Mouse (Mus musculus): ENCODE results near the gene Ropn1l. TPM values are rescaled to one million over a fixed set of nuclear protein-coding genes. Genes with fewer than 3 reads are reported as not detected.

Ropn1l gene
- polyA plus RNA-seq, 1 experiment from 2014 or later: 7.9 TPM

DNA sequence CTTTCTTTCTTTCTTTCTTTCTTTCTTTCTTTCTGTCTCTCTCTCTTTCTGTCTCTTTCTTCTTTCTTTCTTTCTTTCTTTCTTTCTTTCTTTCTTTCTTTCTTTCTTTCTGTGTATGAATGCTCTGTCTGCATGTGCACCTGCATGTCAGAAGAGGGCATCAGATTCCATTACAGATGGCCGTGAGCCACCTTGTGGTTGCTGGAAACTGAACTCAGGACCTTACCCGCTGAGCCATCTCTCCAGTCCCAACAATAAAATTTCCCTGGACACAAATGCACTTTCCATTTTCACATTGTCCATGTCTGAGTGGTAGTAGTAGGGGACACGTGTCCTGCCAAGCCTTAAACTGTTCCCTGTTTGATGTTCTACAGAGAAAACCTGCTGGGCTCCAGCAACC lies 26.1 kb downstream of the Ropn1l start:
- Histone ChIP-seq H3K27me3 (ENCODE audit: insufficient read depth, low read length) (no peaks in the 10 kb centered on the region), H3K4me1 (ENCODE audit: insufficient read depth) (0 out of 2 replicates have a peak, but pooled peaks cover 3% of the 10 kb centered on the region), H3K36me3 (replicated peaks; ENCODE audit: insufficient read depth, low read length) (no peaks in the 10 kb centered on the region), H3K4me3 (ENCODE audit: low read depth, low read length) (no peak overlapping the region), H3K4me2 (ENCODE audit: low read depth, low read length) (no peak overlapping the region), H3K27ac (ENCODE audit: low read depth) (no peak overlapping the region), H3K9ac (replicated peaks) (no peak overlapping the region), H3K9me3 (ENCODE audit: low read length) (no peaks in the 10 kb centered on the region)
- no peak for ATAC-seq
- DNase-seq: no peak
- WGBS (ENCODE audit: insufficient replicate concordance): 59% methylated on average over 3 of the region's 3 CpGs
- TF ChIP-seq EP300 (IDR thresholded peaks at IDR 0.05; ENCODE audit: low read depth) (no peak), CTCF (IDR thresholded peaks at IDR 0.05; ENCODE audit: low read depth) (peak; percentile 28)

DNA sequence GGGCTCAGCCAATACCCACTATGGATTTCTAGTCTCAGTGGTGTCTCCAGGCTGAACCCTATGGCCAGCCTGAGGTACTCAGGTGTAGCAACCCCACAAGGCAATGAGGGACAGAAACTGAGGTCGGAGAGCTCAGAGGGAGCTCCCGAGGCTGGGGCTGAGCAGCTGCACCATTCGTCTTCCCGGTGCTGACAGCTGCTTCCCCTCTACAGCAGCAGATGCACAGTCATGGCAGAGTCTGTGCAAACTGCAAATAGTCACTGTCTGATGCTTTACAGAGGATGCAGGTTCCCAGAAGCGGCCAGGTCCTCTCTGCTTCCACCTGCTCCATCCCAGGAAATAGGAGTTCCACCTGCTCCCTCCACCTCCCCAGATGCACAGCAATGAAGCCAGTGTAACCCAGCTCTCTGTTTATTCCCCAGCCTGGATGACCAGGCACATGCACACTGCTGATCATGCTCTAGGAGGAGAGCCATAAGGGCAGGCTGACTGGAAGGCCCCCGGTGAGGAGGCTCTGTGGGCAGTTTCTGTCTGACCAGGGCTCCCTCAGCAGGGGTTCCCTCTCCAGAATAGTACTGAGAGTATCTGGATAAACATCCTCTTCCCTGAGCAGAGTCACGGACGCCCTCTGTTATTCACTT lies 27.4 kb downstream of the Ropn1l start:
- no peaks in the 10 kb centered on the region for H3K27me3 ChIP-seq (ENCODE audit: insufficient read depth, low read length)
- DNase-seq: no peak
- no peak overlapping the region for H3K4me2 ChIP-seq (ENCODE audit: low read depth, low read length)
- H3K4me3 ChIP-seq (ENCODE audit: low read depth, low read length): no peak overlapping the region
- H3K4me1 ChIP-seq (ENCODE audit: insufficient read depth): no peaks in the 10 kb centered on the region
- no peak for TF ChIP-seq CTCF (IDR thresholded peaks at IDR 0.05; ENCODE audit: low read depth)
- TF ChIP-seq EP300 (IDR thresholded peaks at IDR 0.05; ENCODE audit: low read depth): no peak
- ATAC-seq: no peak
- WGBS (ENCODE audit: insufficient replicate concordance): 27% methylated on average over 8 of the region's 8 CpGs
- no peaks in the 10 kb centered on the region for H3K36me3 ChIP-seq (replicated peaks; ENCODE audit: insufficient read depth, low read length)
- H3K9ac ChIP-seq (replicated peaks): no peak overlapping the region
- no peak overlapping the region for H3K27ac ChIP-seq (ENCODE audit: low read depth)
- H3K9me3 ChIP-seq (ENCODE audit: low read length): no peaks in the 10 kb centered on the region

DNA sequence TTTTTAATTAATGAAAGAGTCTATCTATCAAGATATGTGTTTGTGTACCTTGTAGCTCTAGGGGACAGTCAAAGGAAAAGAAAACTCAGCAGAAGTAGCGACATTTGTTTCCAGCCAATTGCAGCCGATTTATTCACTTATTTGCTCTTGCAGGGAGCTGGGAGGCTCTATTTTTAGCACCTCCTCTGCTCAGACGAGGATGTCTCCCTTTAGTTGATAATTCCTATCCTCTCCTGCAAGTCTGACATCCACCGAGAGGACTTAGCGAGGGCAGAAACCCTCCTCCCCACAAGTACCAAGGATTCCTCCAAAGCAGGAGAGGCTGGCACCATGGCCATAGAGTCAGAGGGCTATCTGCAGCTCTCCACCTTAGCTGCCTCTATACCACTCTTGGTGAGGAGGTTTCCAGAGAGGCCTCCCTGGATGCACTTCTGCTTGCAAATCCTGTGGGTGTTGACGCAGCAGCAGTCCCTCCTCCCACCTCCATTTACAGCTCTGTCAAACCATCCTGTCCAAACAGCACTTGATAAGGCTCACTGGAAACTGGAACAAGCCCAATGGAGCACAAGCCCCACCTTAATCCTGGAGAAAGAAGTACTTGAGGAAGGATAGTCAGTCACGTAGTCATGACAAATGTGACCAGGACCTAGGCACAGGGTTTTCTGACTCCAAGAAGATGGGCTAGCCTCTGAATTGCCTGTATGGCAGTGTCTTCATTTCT lies 30.7 kb downstream of the Ropn1l start:
- DNase-seq (no peak), ATAC-seq (no peak)
- Histone ChIP-seq H3K27me3 (ENCODE audit: insufficient read depth, low read length) (no peaks in the 10 kb centered on the region), H3K9me3 (ENCODE audit: low read length) (no peaks in the 10 kb centered on the region), H3K4me2 (ENCODE audit: low read depth, low read length) (no peak overlapping the region), H3K4me3 (ENCODE audit: low read depth, low read length) (no peak overlapping the region), H3K4me1 (ENCODE audit: insufficient read depth) (peaks cover 8% of the 10 kb centered on the region; the same call in 1 of the 2 replicates), H3K36me3 (replicated peaks; ENCODE audit: insufficient read depth, low read length) (no peaks in the 10 kb centered on the region), H3K27ac (ENCODE audit: low read depth) (no peak overlapping the region), H3K9ac (replicated peaks) (no peak overlapping the region)
- WGBS (ENCODE audit: insufficient replicate concordance): 46% methylated on average over 7 of the region's 7 CpGs
- TF ChIP-seq CTCF (IDR thresholded peaks at IDR 0.05; ENCODE audit: low read depth) (no peak), EP300 (IDR thresholded peaks at IDR 0.05; ENCODE audit: low read depth) (no peak)

DNA sequence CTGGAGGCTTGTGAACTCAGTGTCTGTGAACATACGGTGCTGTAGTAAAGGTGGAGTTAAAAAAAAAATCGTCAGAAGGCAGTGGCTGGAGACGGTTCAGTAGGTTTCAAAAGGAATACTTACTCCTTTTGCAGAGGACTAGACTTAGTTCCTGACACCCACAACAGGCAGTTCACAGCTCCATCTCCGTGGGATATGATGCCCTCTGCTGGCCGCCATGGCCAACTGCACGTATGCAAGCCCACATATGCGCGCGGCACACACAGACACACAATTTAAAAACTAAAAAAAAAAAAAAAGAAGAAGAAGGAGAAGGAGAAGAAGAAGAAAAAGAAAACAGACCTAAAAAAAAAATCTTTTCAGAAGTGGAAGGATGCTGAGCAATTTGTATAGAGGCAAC lies 34.5 kb downstream of the Ropn1l start:
- TF ChIP-seq CTCF (IDR thresholded peaks at IDR 0.05; ENCODE audit: low read depth) (peak; percentile 78), EP300 (IDR thresholded peaks at IDR 0.05; ENCODE audit: low read depth) (no peak)
- DNase-seq (peak; percentile 56), ATAC-seq (no peak)
- Histone ChIP-seq H3K4me2 (ENCODE audit: low read depth, low read length) (peak overlapping the region; percentile 66; the same call in 1 of the 2 replicates), H3K27ac (ENCODE audit: low read depth) (peak overlapping the region; percentile 26; the same call in 1 of the 2 replicates), H3K4me1 (ENCODE audit: insufficient read depth) (peaks cover 12% of the 10 kb centered on the region; the same call in 1 of the 2 replicates), H3K9ac (replicated peaks) (no peak overlapping the region), H3K9me3 (ENCODE audit: low read length) (no peaks in the 10 kb centered on the region), H3K27me3 (ENCODE audit: insufficient read depth, low read length) (no peaks in the 10 kb centered on the region), H3K36me3 (replicated peaks; ENCODE audit: insufficient read depth, low read length) (no peaks in the 10 kb centered on the region), H3K4me3 (ENCODE audit: low read depth, low read length) (0 out of 2 replicates have a peak overlapping the region, but pooled peaks have one; percentile 19)
- WGBS (ENCODE audit: insufficient replicate concordance): 43% methylated on average over 9 of the region's 9 CpGs

- Histone ChIP-seq H3K9ac (replicated peaks) (peak overlapping the region; percentile 34; the same call in 1 of the 2 replicates), H3K4me2 (ENCODE audit: low read depth, low read length) (peak overlapping the region; percentile 66), H3K4me3 (ENCODE audit: low read depth, low read length) (peak overlapping the region; percentile 19; the same call in 1 of the 2 replicates), H3K36me3 (replicated peaks; ENCODE audit: insufficient read depth, low read length) (no peaks in the 10 kb centered on the region), H3K27ac (ENCODE audit: low read depth) (peak overlapping the region; percentile 26; the same call in 1 of the 2 replicates), H3K4me1 (ENCODE audit: insufficient read depth) (peaks cover 12% of the 10 kb centered on the region; the same call in 1 of the 2 replicates), H3K27me3 (ENCODE audit: insufficient read depth, low read length) (no peaks in the 10 kb centered on the region), H3K9me3 (ENCODE audit: low read length) (no peaks in the 10 kb centered on the region)
- TF ChIP-seq EP300 (IDR thresholded peaks at IDR 0.05; ENCODE audit: low read depth) (no peak), CTCF (IDR thresholded peaks at IDR 0.05; ENCODE audit: low read depth) (no peak)
- no peak for DNase-seq
- 21% methylated on average over 7 of the region's 7 CpGs for WGBS (ENCODE audit: insufficient replicate concordance)
- ATAC-seq: no peak
Observed at GRCm38 (mm10) chr15:31418686-31419024, 34.9 kb downstream of the Ropn1l start.

Data from liver, postnatal 0 days (tissue).